Mouse (Mus musculus): Measurements from ENCODE around the gene Wrb.
"Not testable (repeated sequence)": the region's sequence is repeated elsewhere in the genome, so short reads cannot be mapped to it uniquely, and the experiment has no call there.

- not testable (repeated sequence) for TF ChIP-seq CEBPB (IDR thresholded peaks at IDR 0.05; ENCODE audit: low read depth); CTCF (IDR thresholded peaks at IDR 0.05; ENCODE audit: control insufficient read depth, insufficient read depth, insufficient read length); MAX (IDR thresholded peaks at IDR 0.05)
Measured at GRCm38 (mm10) chr16:96144748-96145109, 478 bp upstream of the Wrb start.
